Comparison of ENCODE assay signal across 14 mouse cellular contexts in genomic region chr5:124209850-124210249, GRCm38 (mm10). TPM values are rescaled to one million over a fixed set of nuclear protein-coding genes. Genes with fewer than 3 reads are reported as not detected.
A peak's percentile ranks its signal among the peaks of the same experiment; 100 is the strongest.
DNase-seq lines count a peak whose midpoint lies in the region; ATAC-seq and TF ChIP-seq lines count a peak whose summit lies in the region.
"Had no signal": no experiment of that assay in that cellular context is flagged by ENCODE, and none has a peak within 500 bp of the region (broad histone marks: within the 10 kb centered on the region; RNA-seq: fewer than 3 reads in every experiment).

No protein-coding gene starts in this region.

- H3K27ac ChIP-seq in heart, embryonic 13.5 days (replicated peaks): peak overlapping the region; percentile 67
- H3K27ac ChIP-seq in midbrain, embryonic 10.5 days (replicated peaks): 0 out of 2 replicates have a peak overlapping the region, but pooled peaks have one; percentile 4
- H3K27ac ChIP-seq in midbrain, embryonic 16.5 days (ENCODE audit: low read length): no peak overlapping the region
- H3K27ac ChIP-seq in liver, adult 2 months (replicated peaks; ENCODE audit: insufficient read depth, low read depth, low read length): peak overlapping the region; percentile 70
- H3K27ac ChIP-seq: limb, embryonic 10.5 days; lung, embryonic 15.5 days; neural tube, embryonic 13.5 days had no signal

- WGBS in heart, embryonic 13.5 days: 23% methylated on average over 6 of the region's 6 CpGs
- WGBS in midbrain, embryonic 10.5 days: 67% methylated on average over 6 of the region's 6 CpGs
- WGBS in midbrain, embryonic 16.5 days: 61% methylated on average over 6 of the region's 6 CpGs
- WGBS in liver, adult 2 months: 40% methylated on average over 6 of the region's 6 CpGs

- H3K4me3 ChIP-seq in heart, embryonic 13.5 days: no peak overlapping the region
- H3K4me3 ChIP-seq in midbrain, embryonic 10.5 days: no peak overlapping the region
- H3K4me3 ChIP-seq in midbrain, embryonic 16.5 days (ENCODE audit: low read depth, low read length): no peak overlapping the region
- H3K4me3 ChIP-seq in liver, adult 2 months (ENCODE audit: insufficient read depth, low read depth, low read length): no peak overlapping the region
- H3K4me3 ChIP-seq: limb, embryonic 10.5 days; lung, embryonic 15.5 days; neural tube, embryonic 13.5 days had no signal

- no peak for TF ChIP-seq POLR2A in liver, adult 2 months (IDR thresholded peaks at IDR 0.05; ENCODE audit: extremely low read depth, insufficient read depth, low read length)

- no peak for ATAC-seq in heart, embryonic 13.5 days (ENCODE audit: extremely low read depth, insufficient number of reproducible peaks, low FRiP score, low TSS enrichment)
- no peak for ATAC-seq in midbrain, embryonic 16.5 days
- peak; percentile 71 for ATAC-seq in megakaryocyte-erythroid progenitor cell, adult 5-6 weeks (replicated peaks; ENCODE audit: low FRiP score, low TSS enrichment, poor library complexity, severe bottlenecking)
- ATAC-seq: hindbrain, embryonic 16.5 days had no signal

- H3K27me3 ChIP-seq in heart, embryonic 13.5 days (replicated peaks): no peaks in the 10 kb centered on the region
- no peaks in the 10 kb centered on the region for H3K27me3 ChIP-seq in midbrain, embryonic 10.5 days (ENCODE audit: low read depth, poor library complexity, severe bottlenecking)
- no peaks in the 10 kb centered on the region for H3K27me3 ChIP-seq in midbrain, embryonic 16.5 days (ENCODE audit: control insufficient read depth, insufficient read depth, low read depth, low read length)
- H3K27me3 ChIP-seq in liver, adult 2 months (ENCODE audit: control insufficient read depth, insufficient read depth, low read length): no peaks in the 10 kb centered on the region
- H3K27me3 ChIP-seq: lung, embryonic 15.5 days; neural tube, embryonic 13.5 days had no signal

- no peak for DNase-seq in heart, postnatal 14 days
- DNase-seq in midbrain, embryonic 10.5 days (ENCODE audit: low spot score): no peak
- DNase-seq in liver, adult 2 months (ENCODE audit: extremely low read depth, low read depth, low spot score): no peak
- DNase-seq in cerebellum, adult 8-10 months: no peak
- DNase-seq in ovary, postnatal 14 days (ENCODE audit: low spot score): no peak
- DNase-seq: gastrocnemius, postnatal 36 days; kidney, adult 11 months had no signal

- peaks cover 95% of the 10 kb centered on the region for H3K4me1 ChIP-seq in heart, embryonic 13.5 days
- H3K4me1 ChIP-seq in midbrain, embryonic 10.5 days: peaks cover 51% of the 10 kb centered on the region
- H3K4me1 ChIP-seq in midbrain, embryonic 16.5 days (ENCODE audit: control insufficient read depth, insufficient read depth, low read length): peaks cover 14% of the 10 kb centered on the region
- peaks cover 19% of the 10 kb centered on the region for H3K4me1 ChIP-seq in liver, adult 2 months (ENCODE audit: control insufficient read depth, insufficient read depth, low read length)

- peaks cover 7% of the 10 kb centered on the region; the same call in 1 of the 2 replicates for H3K36me3 ChIP-seq in heart, embryonic 13.5 days
- H3K36me3 ChIP-seq in midbrain, embryonic 10.5 days: 0 out of 2 replicates have a peak, but pooled peaks cover 1% of the 10 kb centered on the region
- no peaks in the 10 kb centered on the region for H3K36me3 ChIP-seq in midbrain, embryonic 16.5 days (ENCODE audit: control insufficient read depth, insufficient read depth, low read length)
- H3K36me3 ChIP-seq in liver, adult 2 months (ENCODE audit: control insufficient read depth, insufficient read depth, low read length): no peaks in the 10 kb centered on the region
- H3K36me3 ChIP-seq: limb, embryonic 10.5 days; lung, embryonic 15.5 days; neural tube, embryonic 13.5 days had no signal

- no peak overlapping the region for H3K4me2 ChIP-seq in heart, embryonic 13.5 days
- no peak overlapping the region for H3K4me2 ChIP-seq in midbrain, embryonic 16.5 days (ENCODE audit: low read length)
- H3K4me2 ChIP-seq: lung, embryonic 15.5 days; neural tube, embryonic 13.5 days had no signal

- peaks cover 8% of the 10 kb centered on the region; the same call in 1 of the 2 replicates for H3K79me2 ChIP-seq in liver, adult 2 months (ENCODE audit: control insufficient read depth, insufficient read depth, low read length)

- H3K9ac ChIP-seq in heart, embryonic 13.5 days: peak overlapping the region; percentile 71
- H3K9ac ChIP-seq in midbrain, embryonic 16.5 days (ENCODE audit: low read depth, low read length): no peak overlapping the region
- H3K9ac ChIP-seq in liver, adult 2 months (ENCODE audit: low read depth, low read length): peak overlapping the region; percentile 11; the same call in 1 of the 2 replicates
- H3K9ac ChIP-seq: lung, embryonic 15.5 days; neural tube, embryonic 13.5 days had no signal

- no peak for TF ChIP-seq CTCF in liver, adult 2 months (IDR thresholded peaks at IDR 0.05; ENCODE audit: low read depth, low read length)

- intact Hi-C loops in heart, postnatal 14 days (cut with DNase I): loop anchor here (2.0 to 5.0 kb wide), 2 partner anchors 37 to 41 kb away; partner anchors contain the start of gene Pitpnm2

- H3K9me3 ChIP-seq in heart, embryonic 13.5 days: no peaks in the 10 kb centered on the region
- H3K9me3 ChIP-seq in midbrain, embryonic 10.5 days (replicated peaks): no peaks in the 10 kb centered on the region
- H3K9me3 ChIP-seq in midbrain, embryonic 16.5 days (replicated peaks; ENCODE audit: control insufficient read depth, low read length, poor library complexity, severe bottlenecking): no peaks in the 10 kb centered on the region
- H3K9me3 ChIP-seq: limb, embryonic 10.5 days; lung, embryonic 15.5 days; neural tube, embryonic 13.5 days had no signal

RNA-seq across cellular contexts. Expression of gene Pitpnm2, which starts 39.7 kb away (rescaled TPM):
- 5.1 and 6.6 TPM in 2 replicates for polyA plus RNA-seq in heart, embryonic 13.5 days (2015; fragmentation: Nextera tagmentation; extraction: Ambion mirVana)
- total RNA-seq in heart, postnatal 14 days (2021): 10 to 100 TPM; 47.9 to 52.4 TPM
- 2.9 and 4.0 TPM in 2 replicates for polyA plus RNA-seq in midbrain, embryonic 10.5 days (2016; fragmentation: Nextera tagmentation; extraction: Ambion mirVana)
- 9.6 and 10.9 TPM in 2 replicates for polyA plus RNA-seq in midbrain, embryonic 16.5 days (2015; fragmentation: Nextera tagmentation; extraction: Ambion mirVana)
- 10.6 and 13.9 TPM in 2 replicates for total RNA-seq in liver, adult 2 months (2014; rRNA removed)
- 25.5 and 30.3 TPM in 2 replicates for polyA plus RNA-seq in liver, adult 2 months (2012; rRNA removed)
- total RNA-seq in megakaryocyte-erythroid progenitor cell, adult 5-6 weeks (2014; fragmentation: Nextera tagmentation): 23.7 and 33.3 TPM in 2 replicates
- total RNA-seq in megakaryocyte-erythroid progenitor cell, adult 5-6 weeks (2017): 6.5 and 10.9 TPM in 2 replicates
